Mouse (Mus musculus): ENCODE measurements around the gene Lzic. TPM values are rescaled to one million over a fixed set of nuclear protein-coding genes. Genes with fewer than 3 reads are reported as not detected.
A peak's percentile ranks its signal among the peaks of the same experiment; 100 is the strongest.
"Not testable (repeated sequence)": the region's sequence is repeated elsewhere in the genome, so short reads cannot be mapped to it uniquely, and the experiment has no call there.

Lzic gene
- polyA plus RNA-seq, 1 experiment from 2014 or later: 19.8 TPM

GRCm38 (mm10) chr4:149457831-149458430, 27.1 kb upstream of the Lzic start:
- ATAC-seq: no peak

GRCm38 (mm10) chr4:149458526-149458925, 26.5 kb upstream of the Lzic start:
- H3K27ac ChIP-seq (ENCODE audit: low read length): no peak overlapping the region
- no peak overlapping the region for H3K9ac ChIP-seq (replicated peaks; ENCODE audit: low read depth)
- no peaks in the 10 kb centered on the region for H3K36me3 ChIP-seq (ENCODE audit: insufficient read depth, low read length)
- no peak overlapping the region for H3K4me2 ChIP-seq (replicated peaks; ENCODE audit: low read depth, low read length)
- H3K9me3 ChIP-seq (ENCODE audit: low read length): no peaks in the 10 kb centered on the region
- no peak overlapping the region for H3K4me3 ChIP-seq (ENCODE audit: low read depth, low read length)
- no peaks in the 10 kb centered on the region for H3K27me3 ChIP-seq (replicated peaks; ENCODE audit: insufficient read depth, low read length)
- 68% methylated on average over 5 of the region's 5 CpGs for WGBS
- H3K4me1 ChIP-seq (ENCODE audit: insufficient read depth, low read depth, low read length): no peaks in the 10 kb centered on the region
- ATAC-seq: no peak
- TF ChIP-seq EP300 (IDR thresholded peaks at IDR 0.05) (no peak), CTCF (IDR thresholded peaks at IDR 0.05) (no peak)
- DNase-seq (ENCODE audit: low spot score): no peak

More at GRCm38 (mm10) chr4:149457831-149458430, 27.1 kb upstream of the Lzic start:
- Histone ChIP-seq H3K27ac (ENCODE audit: low read length) (no peak overlapping the region), H3K9me3 (ENCODE audit: low read length) (no peaks in the 10 kb centered on the region), H3K27me3 (replicated peaks; ENCODE audit: insufficient read depth, low read length) (no peaks in the 10 kb centered on the region), H3K4me1 (ENCODE audit: insufficient read depth, low read depth, low read length) (no peaks in the 10 kb centered on the region), H3K4me3 (ENCODE audit: low read depth, low read length) (no peak overlapping the region), H3K36me3 (ENCODE audit: insufficient read depth, low read length) (no peaks in the 10 kb centered on the region), H3K4me2 (replicated peaks; ENCODE audit: low read depth, low read length) (no peak overlapping the region), H3K9ac (replicated peaks; ENCODE audit: low read depth) (no peak overlapping the region)
- no peak for DNase-seq (ENCODE audit: low spot score)
- TF ChIP-seq CTCF (IDR thresholded peaks at IDR 0.05) (no peak), EP300 (IDR thresholded peaks at IDR 0.05) (no peak)
- 52% methylated on average over 6 of the region's 6 CpGs for WGBS

GRCm38 (mm10) chr4:149459425-149459824, 25.6 kb upstream of the Lzic start:
- H3K27me3 ChIP-seq (replicated peaks; ENCODE audit: insufficient read depth, low read length): no peaks in the 10 kb centered on the region
- H3K4me1 ChIP-seq (ENCODE audit: insufficient read depth, low read depth, low read length): no peaks in the 10 kb centered on the region
- no peaks in the 10 kb centered on the region for H3K36me3 ChIP-seq (ENCODE audit: insufficient read depth, low read length)
- TF ChIP-seq CTCF (IDR thresholded peaks at IDR 0.05) (no peak), EP300 (IDR thresholded peaks at IDR 0.05) (no peak)
- WGBS: 65% methylated on average over 1 of the region's 1 CpGs
- DNase-seq (ENCODE audit: low spot score) (no peak), ATAC-seq (no peak)
- H3K4me2 ChIP-seq (replicated peaks; ENCODE audit: low read depth, low read length): no peak overlapping the region
- H3K9me3 ChIP-seq (ENCODE audit: low read length): no peaks in the 10 kb centered on the region
- no peak overlapping the region for H3K27ac ChIP-seq (ENCODE audit: low read length)
- H3K9ac ChIP-seq (replicated peaks; ENCODE audit: low read depth): no peak overlapping the region
- no peak overlapping the region for H3K4me3 ChIP-seq (ENCODE audit: low read depth, low read length)

- ATAC-seq; H3K9ac ChIP-seq (replicated peaks; ENCODE audit: low read depth); DNase-seq (ENCODE audit: low spot score); H3K4me1 ChIP-seq (ENCODE audit: insufficient read depth, low read depth, low read length); H3K4me3 ChIP-seq (ENCODE audit: low read depth, low read length); H3K9me3 ChIP-seq (ENCODE audit: low read length); H3K4me2 ChIP-seq (replicated peaks; ENCODE audit: low read depth, low read length); H3K27ac ChIP-seq (ENCODE audit: low read length); H3K27me3 ChIP-seq (replicated peaks; ENCODE audit: insufficient read depth, low read length); H3K36me3 ChIP-seq (ENCODE audit: insufficient read depth, low read length): not testable (repeated sequence)
- TF ChIP-seq CTCF (IDR thresholded peaks at IDR 0.05): peak; percentile 47
- 90% methylated on average over 2 of the region's 2 CpGs for WGBS
These were observed 24.6 kb upstream of the Lzic start for GRCm38 (mm10) chr4:149460475-149460874.

- H3K4me3 ChIP-seq (ENCODE audit: low read depth, low read length): no peak overlapping the region
- H3K9ac ChIP-seq (replicated peaks; ENCODE audit: low read depth): no peak overlapping the region
- no peak overlapping the region for H3K4me2 ChIP-seq (replicated peaks; ENCODE audit: low read depth, low read length)
- H3K9me3 ChIP-seq (ENCODE audit: low read length): no peaks in the 10 kb centered on the region
- H3K4me1 ChIP-seq (ENCODE audit: insufficient read depth, low read depth, low read length): no peaks in the 10 kb centered on the region
- H3K27me3 ChIP-seq (replicated peaks; ENCODE audit: insufficient read depth, low read length): no peaks in the 10 kb centered on the region
- WGBS: 40% methylated on average over 5 of the region's 7 CpGs
- H3K27ac ChIP-seq (ENCODE audit: low read length): no peak overlapping the region
- no peak for TF ChIP-seq EP300 (IDR thresholded peaks at IDR 0.05)
- no peak for TF ChIP-seq CTCF (IDR thresholded peaks at IDR 0.05)
- DNase-seq (ENCODE audit: low spot score): peak; percentile 32
- no peaks in the 10 kb centered on the region for H3K36me3 ChIP-seq (ENCODE audit: insufficient read depth, low read length)
- peak; percentile 35; the same call in 1 of the 2 replicates for ATAC-seq
These were observed 23.3 kb upstream of the Lzic start for GRCm38 (mm10) chr4:149461579-149462304.

- TF ChIP-seq EP300 (IDR thresholded peaks at IDR 0.05): no peak
- no peak for TF ChIP-seq CTCF (IDR thresholded peaks at IDR 0.05)
- Histone ChIP-seq H3K4me2 (replicated peaks; ENCODE audit: low read depth, low read length) (no peak overlapping the region), H3K27ac (ENCODE audit: low read length) (no peak overlapping the region), H3K4me1 (ENCODE audit: insufficient read depth, low read depth, low read length) (no peaks in the 10 kb centered on the region), H3K4me3 (ENCODE audit: low read depth, low read length) (no peak overlapping the region), H3K9me3 (ENCODE audit: low read length) (no peaks in the 10 kb centered on the region), H3K36me3 (ENCODE audit: insufficient read depth, low read length) (no peaks in the 10 kb centered on the region), H3K27me3 (replicated peaks; ENCODE audit: insufficient read depth, low read length) (no peaks in the 10 kb centered on the region), H3K9ac (replicated peaks; ENCODE audit: low read depth) (no peak overlapping the region)
- ATAC-seq: no peak
- DNase-seq (ENCODE audit: low spot score): no peak
- WGBS: 69% methylated on average over 6 of the region's 6 CpGs
These were observed 22.6 kb upstream of the Lzic start for GRCm38 (mm10) chr4:149462305-149462971.

Data from lung, postnatal 0 days (tissue).